ENCODE assay signal across 13 mouse cellular contexts in genomic region chr2:170027837-170028236, GRCm38 (mm10).
DNase-seq lines count a peak whose midpoint lies in the region; TF ChIP-seq lines count a peak whose summit lies in the region.
"Had no signal": no experiment of that assay in that cellular context is flagged by ENCODE, and none has a peak within 500 bp of the region (broad histone marks: within the 10 kb centered on the region; RNA-seq: fewer than 3 reads in every experiment).

No protein-coding gene starts in this region.

- H3K27ac ChIP-seq in cerebellum, adult 2 months (ENCODE audit: insufficient read depth, low read length): no peak overlapping the region
- no peak overlapping the region for H3K27ac ChIP-seq in liver, adult 2 months (replicated peaks; ENCODE audit: insufficient read depth, low read depth, low read length)
- H3K27ac ChIP-seq in bone marrow, adult 2 months (ENCODE audit: control insufficient read depth, insufficient read depth, low read depth, low read length, poor library complexity): no peak overlapping the region
- H3K27ac ChIP-seq: embryonic facial prominence, embryonic 10.5 days; macrophage; stomach, embryonic 15.5 days had no signal

- H3K27me3 ChIP-seq in cerebellum, adult 2 months (ENCODE audit: control insufficient read depth, insufficient read depth, low read length): no peaks in the 10 kb centered on the region; the same call in 1 of the 2 replicates
- H3K27me3 ChIP-seq in liver, adult 2 months (ENCODE audit: control insufficient read depth, insufficient read depth, low read length): no peaks in the 10 kb centered on the region
- H3K27me3 ChIP-seq: stomach, embryonic 15.5 days had no signal

- TF ChIP-seq POLR2A in cerebellum, adult 2 months (IDR thresholded peaks at IDR 0.05; ENCODE audit: borderline replicate concordance, insufficient read depth, low read length): no peak
- TF ChIP-seq POLR2A in liver, adult 2 months (IDR thresholded peaks at IDR 0.05; ENCODE audit: extremely low read depth, insufficient read depth, low read length): no peak
- TF ChIP-seq POLR2A in bone marrow, adult 2 months (IDR thresholded peaks at IDR 0.05; ENCODE audit: borderline replicate concordance, control insufficient read depth, low read depth, low read length): no peak

- peak; percentile 24; the same call in 1 of the 2 replicates for TF ChIP-seq CTCF in cerebellum, adult 2 months (IDR thresholded peaks at IDR 0.05; ENCODE audit: borderline replicate concordance, insufficient read depth, low read depth, low read length)
- TF ChIP-seq CTCF in liver, adult 2 months (IDR thresholded peaks at IDR 0.05; ENCODE audit: low read depth, low read length): peak; percentile 65
- peak; percentile 19; the same call in 1 of the 2 replicates for TF ChIP-seq CTCF in bone marrow, adult 2 months (IDR thresholded peaks at IDR 0.05; ENCODE audit: control insufficient read depth, insufficient read depth, low read length)

- no peaks in the 10 kb centered on the region for H3K4me1 ChIP-seq in cerebellum, adult 2 months (ENCODE audit: control insufficient read depth, insufficient read depth, low read length)
- peaks cover 6% of the 10 kb centered on the region; the same call in 1 of the 2 replicates for H3K4me1 ChIP-seq in liver, adult 2 months (ENCODE audit: control insufficient read depth, insufficient read depth, low read length)
- H3K4me1 ChIP-seq in bone marrow, adult 2 months (ENCODE audit: control insufficient read depth, insufficient read depth, low read length): no peaks in the 10 kb centered on the region

- no peaks in the 10 kb centered on the region for H3K36me3 ChIP-seq in liver, adult 2 months (ENCODE audit: control insufficient read depth, insufficient read depth, low read length)
- H3K36me3 ChIP-seq: embryonic facial prominence, embryonic 10.5 days; stomach, embryonic 15.5 days had no signal

- no peak overlapping the region for H3K9ac ChIP-seq in liver, adult 2 months (ENCODE audit: low read depth, low read length)
- H3K9ac ChIP-seq: stomach, embryonic 15.5 days had no signal

- no peak overlapping the region for H3K4me3 ChIP-seq in cerebellum, adult 2 months (replicated peaks; ENCODE audit: insufficient read depth, low read depth, low read length)
- no peak overlapping the region for H3K4me3 ChIP-seq in liver, adult 2 months (ENCODE audit: insufficient read depth, low read depth, low read length)
- no peak overlapping the region for H3K4me3 ChIP-seq in bone marrow, adult 2 months (replicated peaks; ENCODE audit: control insufficient read depth, low read depth, low read length)
- H3K4me3 ChIP-seq: embryonic facial prominence, embryonic 10.5 days; myocyte; stomach, embryonic 15.5 days had no signal

- 93% methylated on average over 7 of the region's 7 CpGs for WGBS in cerebellum, adult 2 months
- WGBS in liver, adult 2 months: 92% methylated on average over 7 of the region's 7 CpGs
- 85% methylated on average over 7 of the region's 7 CpGs for WGBS in bone marrow, adult 2 months

- H3K79me2 ChIP-seq in liver, adult 2 months (ENCODE audit: control insufficient read depth, insufficient read depth, low read length): no peaks in the 10 kb centered on the region

- no peak for DNase-seq in cerebellum, adult 2 months
- DNase-seq in cerebellum, adult 18-20 months: no peak
- DNase-seq in liver, adult 2 months (ENCODE audit: extremely low read depth, low read depth, low spot score): no peak
- no peak for DNase-seq in liver
- DNase-seq in 416B (ENCODE audit: low read depth): peak; percentile 15
- DNase-seq in neural tube, embryonic 10.5 days (ENCODE audit: extremely low spot score, low spot score): no peak
- DNase-seq in layer of hippocampus, postnatal 36 days: no peak
- DNase-seq: heart, adult 11 months had no signal
